Mouse (Mus musculus) megakaryocyte, adult 5-6 weeks (primary cell): ENCODE measurements around the gene Cpxm1. TPM values are rescaled to one million over a fixed set of nuclear protein-coding genes. Genes with fewer than 3 reads are reported as not detected.

Source experiments
- ATAC-seq: 2 replicates; pipeline ENCODE4 v1.8.0; 2016; ENCODE audit warnings: mild to moderate bottlenecking, inconsistent platforms; ENCODE audit not compliant: poor library complexity, severe bottlenecking
- total RNA-seq, 2 experiments: library from RNA; stranded (forward) in 1 of 2; stranded (reverse) in 1 of 2; fragments of 153-499, 151-499 nt in 1 of 2; fragments of 221-1000, 200-1000 nt in 1 of 2; gene quantifications; 2 replicates each; pipeline versions ENCODE4 v1.2.3 to v1.2.4; 2015 to 2017

Gene Cpxm1
- total RNA-seq (2015): 0.18 and 0.25 TPM in 2 replicates
- 0.37 and 0.53 TPM in 2 replicates for total RNA-seq (2017)

- no peak for ATAC-seq
Observed at GRCm38 (mm10) chr2:130397186-130397985, at the start of gene Cpxm1. Gene Cpxm1 (minus strand): TSS chr2:130397574.

GRCm38 (mm10) chr2:130442162-130442561 is 44.8 kb upstream of the Cpxm1 start:
- no peak for ATAC-seq

- ATAC-seq: no peak
Observed at GRCm38 (mm10) chr2:130439840-130440480, 42.6 kb upstream of the Cpxm1 start.

GRCm38 (mm10) chr2:130438861-130439260 is 41.5 kb upstream of the Cpxm1 start:
- ATAC-seq: no peak

- ATAC-seq: no peak
Observed at GRCm38 (mm10) chr2:130436769-130437168, 39.4 kb upstream of the Cpxm1 start.

- peak; percentile 84 for ATAC-seq
Observed at GRCm38 (mm10) chr2:130433152-130433551, 35.8 kb upstream of the Cpxm1 start.

GRCm38 (mm10) chr2:130432157-130432556 is 34.8 kb upstream of the Cpxm1 start:
- ATAC-seq: no peak

- no peak for ATAC-seq
Observed at GRCm38 (mm10) chr2:130430484-130430883, 33.1 kb upstream of the Cpxm1 start.

- ATAC-seq: no peak
Observed at GRCm38 (mm10) chr2:130429851-130430250, 32.5 kb upstream of the Cpxm1 start.

GRCm38 (mm10) chr2:130425112-130425511 is 27.7 kb upstream of the Cpxm1 start:
- ATAC-seq: no peak

- ATAC-seq: peak; percentile 78
Observed at GRCm38 (mm10) chr2:130424126-130424853, 26.9 kb upstream of the Cpxm1 start, which contains the start of the genes Vps16 and Pced1a. Gene Vps16 (plus strand): TSS chr2:130424339. Gene Pced1a (minus strand): TSS chr2:130424701.

- peak; percentile 46 for ATAC-seq
Observed at GRCm38 (mm10) chr2:130423397-130424125, 26.2 kb upstream of the Cpxm1 start.

- no peak for ATAC-seq
Observed at GRCm38 (mm10) chr2:130421781-130422620, 24.6 kb upstream of the Cpxm1 start.

GRCm38 (mm10) chr2:130414094-130414856 is 16.9 kb upstream of the Cpxm1 start:
- ATAC-seq: no peak

- no peak for ATAC-seq
Observed at GRCm38 (mm10) chr2:130412775-130413174, 15.4 kb upstream of the Cpxm1 start.

- peak; percentile 89 for ATAC-seq
Observed at GRCm38 (mm10) chr2:130411558-130412495, 14.5 kb upstream of the Cpxm1 start.

- no peak for ATAC-seq
Observed at GRCm38 (mm10) chr2:130408194-130408593, 10.8 kb upstream of the Cpxm1 start.

- no peak for ATAC-seq
Observed at GRCm38 (mm10) chr2:130406178-130406577, 8.8 kb upstream of the Cpxm1 start, which contains the start of gene Tmem239. Gene Tmem239 (plus strand): TSS chr2:130406478.
